Mouse (Mus musculus) cortical plate, adult 2 months (tissue): ENCODE data around the gene Ddx39.

ENCODE experiments used
- CTCF ChIP-seq: fragments of 200-500 bp; IDR thresholded peaks from 2 replicates; pipeline ENCODE4 v1.5.1; 2011; ENCODE audit warnings: mild to moderate bottlenecking, control low read depth, low read length; ENCODE audit not compliant: insufficient read depth; ENCODE audit errors: extremely low read depth
- POLR2A ChIP-seq: fragments of 200-500 bp; IDR thresholded peaks from 2 replicates; pipeline ENCODE4 v1.6.1; 2011; ENCODE audit warnings: mild to moderate bottlenecking, low read length, control low read depth; ENCODE audit not compliant: insufficient read depth; ENCODE audit errors: extremely low read depth

GRCm38 (mm10) chr8:83738949-83739710 is 24.2 kb downstream of the Ddx39 start:
- TF ChIP-seq CTCF (no peak), POLR2A (no peak)
